Mouse (Mus musculus): ENCODE measurements around the gene Lmx1a.

- TF ChIP-seq USF1 (IDR thresholded peaks at IDR 0.05; ENCODE audit: low read depth) (no peak), POLR2A (IDR thresholded peaks at IDR 0.05; ENCODE audit: insufficient read length, low read depth) (no peak), TCF12 (IDR thresholded peaks at IDR 0.05; ENCODE audit: insufficient read depth, poor library complexity, severe bottlenecking) (no peak)
Observed at GRCm38 (mm10) chr1:167739286-167739685, 50.2 kb downstream of the Lmx1a start.
